Comparison of ENCODE assay signal across 13 mouse cellular contexts in genomic region chr9:98350318-98351144, GRCm38 (mm10).
DNase-seq lines count a peak whose midpoint lies in the region; ATAC-seq lines count a peak whose summit lies in the region.
"Had no signal": no experiment of that assay in that cellular context is flagged by ENCODE, and none has a peak within 500 bp of the region (broad histone marks: within the 10 kb centered on the region; RNA-seq: fewer than 3 reads in every experiment).

No protein-coding gene starts in this region.

- WGBS in liver, embryonic 12.5 days (ENCODE audit: insufficient replicate concordance), result 39% methylated on average over 4 of the region's 4 CpGs
- 10% methylated on average over 4 of the region's 4 CpGs for WGBS in forebrain, embryonic 15.5 days
- 3% methylated on average over 4 of the region's 4 CpGs for WGBS in limb, embryonic 12.5 days
- WGBS in neural tube, embryonic 15.5 days, result 11% methylated on average over 4 of the region's 4 CpGs

- H3K9me3 ChIP-seq in liver, embryonic 12.5 days (replicated peaks), result no peaks in the 10 kb centered on the region
- no peaks in the 10 kb centered on the region for H3K9me3 ChIP-seq in forebrain, embryonic 15.5 days
- no peaks in the 10 kb centered on the region for H3K9me3 ChIP-seq in limb, embryonic 12.5 days
- no peaks in the 10 kb centered on the region for H3K9me3 ChIP-seq in neural tube, embryonic 15.5 days (replicated peaks)
- H3K9me3 ChIP-seq: heart, embryonic 15.5 days had no signal

- 0 out of 2 replicates have a peak, but pooled peaks cover 3% of the 10 kb centered on the region for H3K4me1 ChIP-seq in liver, embryonic 12.5 days
- peaks cover 9% of the 10 kb centered on the region for H3K4me1 ChIP-seq in forebrain, embryonic 15.5 days
- peaks cover 20% of the 10 kb centered on the region for H3K4me1 ChIP-seq in limb, embryonic 12.5 days (replicated peaks)
- peaks cover 12% of the 10 kb centered on the region for H3K4me1 ChIP-seq in neural tube, embryonic 15.5 days

- peaks cover 54% of the 10 kb centered on the region for H3K36me3 ChIP-seq in liver, embryonic 12.5 days
- H3K36me3 ChIP-seq in forebrain, embryonic 15.5 days, result no peaks in the 10 kb centered on the region
- H3K36me3 ChIP-seq in limb, embryonic 12.5 days, result no peaks in the 10 kb centered on the region
- H3K36me3 ChIP-seq in neural tube, embryonic 15.5 days, result no peaks in the 10 kb centered on the region
- H3K36me3 ChIP-seq: heart, embryonic 15.5 days had no signal

- no peak overlapping the region for H3K27ac ChIP-seq in liver, embryonic 12.5 days
- no peak overlapping the region for H3K27ac ChIP-seq in forebrain, embryonic 15.5 days (replicated peaks)
- no peak overlapping the region for H3K27ac ChIP-seq in limb, embryonic 12.5 days
- no peak overlapping the region for H3K27ac ChIP-seq in neural tube, embryonic 15.5 days (replicated peaks)
- H3K27ac ChIP-seq: heart, embryonic 15.5 days had no signal

- no peak overlapping the region for H3K4me2 ChIP-seq in liver, embryonic 12.5 days
- no peak overlapping the region for H3K4me2 ChIP-seq in forebrain, embryonic 15.5 days (replicated peaks)
- no peak overlapping the region for H3K4me2 ChIP-seq in limb, embryonic 12.5 days
- H3K4me2 ChIP-seq in neural tube, embryonic 15.5 days, result no peak overlapping the region
- H3K4me2 ChIP-seq: heart, embryonic 15.5 days; liver, embryonic 11.5 days had no signal

- DNase-seq in liver, result no peak
- DNase-seq in adrenal gland, postnatal 36 days, result no peak
- no peak for DNase-seq in urinary bladder, postnatal 10 days (ENCODE audit: low spot score)
- DNase-seq: kidney, adult 8-10 months; right cerebral cortex, postnatal 14 days had no signal

- H3K27me3 ChIP-seq in liver, embryonic 12.5 days (replicated peaks), result no peaks in the 10 kb centered on the region
- H3K27me3 ChIP-seq in forebrain, embryonic 15.5 days, result no peaks in the 10 kb centered on the region
- no peaks in the 10 kb centered on the region for H3K27me3 ChIP-seq in limb, embryonic 12.5 days
- H3K27me3 ChIP-seq in neural tube, embryonic 15.5 days (replicated peaks), result no peaks in the 10 kb centered on the region
- H3K27me3 ChIP-seq: heart, embryonic 15.5 days; Patski had no signal

- no peak overlapping the region for H3K4me3 ChIP-seq in liver, embryonic 12.5 days
- H3K4me3 ChIP-seq in forebrain, embryonic 15.5 days, result no peak overlapping the region
- H3K4me3 ChIP-seq in limb, embryonic 12.5 days (replicated peaks), result no peak overlapping the region
- no peak overlapping the region for H3K4me3 ChIP-seq in neural tube, embryonic 15.5 days (replicated peaks)
- H3K4me3 ChIP-seq: heart, embryonic 15.5 days had no signal

- no peak overlapping the region for H3K9ac ChIP-seq in liver, embryonic 12.5 days
- H3K9ac ChIP-seq in forebrain, embryonic 15.5 days (replicated peaks), result no peak overlapping the region
- 0 out of 2 replicates have a peak overlapping the region, but pooled peaks have one; percentile 18 for H3K9ac ChIP-seq in limb, embryonic 12.5 days (replicated peaks)
- H3K9ac ChIP-seq in neural tube, embryonic 15.5 days (replicated peaks), result no peak overlapping the region
- H3K9ac ChIP-seq: heart, embryonic 15.5 days had no signal

- peak; percentile 8; the same call in 1 of the 2 replicates for ATAC-seq in liver, embryonic 12.5 days
- peak; percentile 43; the same call in 1 of the 2 replicates for ATAC-seq in forebrain, embryonic 15.5 days (replicated peaks)
- no peak for ATAC-seq in limb, embryonic 12.5 days (ENCODE audit: insufficient number of reproducible peaks, insufficient read depth, low FRiP score, low TSS enrichment, low read depth)
- ATAC-seq in neural tube, embryonic 15.5 days (ENCODE audit: low FRiP score), result peak; percentile 45; the same call in 1 of the 2 replicates
- ATAC-seq in megakaryocyte progenitor cell, adult 5-6 weeks (replicated peaks; ENCODE audit: poor library complexity), result no peak
- ATAC-seq: Patski had no signal

Comparison
In these comparisons a context has a peak if more than half of its experiments do, and no peak if none do; other contexts are left out.
1. ATAC-seq: peak in liver, embryonic 12.5 days (single experiment), forebrain, embryonic 15.5 days (single experiment) and neural tube, embryonic 15.5 days (single experiment); none in limb, embryonic 12.5 days (single experiment) and megakaryocyte progenitor cell, adult 5-6 weeks (single experiment).